Mouse (Mus musculus) kidney, embryonic 15.5 days (tissue): ENCODE measurements around the gene Pnmal2. TPM values are rescaled to one million over a fixed set of nuclear protein-coding genes. Genes with fewer than 3 reads are reported as not detected.

Source experiments
- ATAC-seq: fragments of 200-750 bp; cut with Nextera tagmentation; replicated peaks from 2 replicates; pipeline ENCODE4 v1.8.0; 2017; ENCODE audit warnings: moderate TSS enrichment; ENCODE audit not compliant: low FRiP score
- H3K27ac ChIP-seq: fragments of 300-500 bp; sonication (generic); 2 replicates; pipeline ENCODE4 v1.5.1; 2015; ENCODE audit warnings: mild to moderate bottlenecking, inconsistent platforms
- H3K27me3 ChIP-seq: fragments of 300-500 bp; sonication (generic); 2 replicates; pipeline ENCODE4 v1.6.1; 2015; ENCODE audit warnings: inconsistent platforms
- H3K36me3 ChIP-seq: fragments of 300-500 bp; sonication (generic); 2 replicates; pipeline ENCODE4 v1.6.1; 2015; ENCODE audit warnings: inconsistent platforms
- H3K4me1 ChIP-seq: fragments of 300-500 bp; sonication (generic); 2 replicates; pipeline ENCODE4 v1.6.1; 2015; ENCODE audit warnings: inconsistent platforms
- H3K4me2 ChIP-seq: fragments of 300-500 bp; sonication (generic); 2 replicates; pipeline ENCODE4 v1.6.1; 2015; ENCODE audit warnings: moderate library complexity, mild to moderate bottlenecking, inconsistent platforms
- H3K4me3 ChIP-seq: fragments of 300-500 bp; sonication (generic); replicated peaks from 2 replicates; pipeline ENCODE4 v1.5.1; 2015; ENCODE audit warnings: mild to moderate bottlenecking, inconsistent platforms
- H3K9ac ChIP-seq: fragments of 300-500 bp; sonication (generic); 2 replicates; pipeline ENCODE4 v1.6.1; 2015; ENCODE audit warnings: mild to moderate bottlenecking, inconsistent platforms
- H3K9me3 ChIP-seq: fragments of 300-500 bp; sonication (generic); replicated peaks from 2 replicates; pipeline ENCODE4 v1.6.1; 2016; ENCODE audit warnings: inconsistent platforms
- WGBS: fragments of 180-500 bp; shearing (Covaris S2); methylation state at CpG from one replicate; pipeline ENCODE4 v1.1.7; 2015; ENCODE audit warnings: mixed read lengths; 5-methylcytosine and 5-hydroxymethylcytosine counted together
- polyA plus RNA-seq: library from polyadenylated mRNA; unstranded; fragments of >200 nt; fragmentation: Nextera tagmentation; extraction: Ambion mirVana; gene quantifications from 2 replicates; pipeline ENCODE4 v1.2.1, GENCODE M21; 2015

The Pnmal2 gene
- polyA plus RNA-seq, 1 experiment from 2014 or later, result 9.2 TPM

DNA sequence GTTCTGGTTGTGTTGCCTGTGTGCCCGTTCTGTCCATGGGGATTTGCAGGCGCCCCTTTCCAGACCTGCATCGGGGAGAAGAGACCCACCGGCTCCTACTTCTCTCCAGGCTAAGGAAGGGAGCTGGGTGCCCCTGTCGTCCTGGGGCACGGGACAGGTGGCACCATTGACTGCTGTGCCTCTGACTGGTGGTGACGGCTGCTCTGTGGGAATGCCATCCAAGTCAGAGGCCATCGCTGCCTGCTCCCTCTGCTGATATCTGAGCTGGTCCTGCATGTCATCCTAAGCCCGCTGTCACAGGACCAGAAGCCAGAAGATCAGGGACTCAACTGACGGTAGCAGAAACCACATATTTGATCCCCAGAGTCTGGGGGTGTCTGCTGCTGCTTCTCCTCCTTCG lies 35.6 kb upstream of the Pnmal2 start:
- WGBS, result 54% methylated on average over 11 of the region's 11 CpGs
- Histone ChIP-seq H3K9me3 (no peaks in the 10 kb centered on the region), H3K4me1 (peaks cover 63% of the 10 kb centered on the region), H3K4me2 (no peak overlapping the region), H3K4me3 (no peak overlapping the region), H3K36me3 (no peaks in the 10 kb centered on the region; the same call in 1 of the 2 replicates), H3K9ac (0 out of 2 replicates have a peak overlapping the region, but pooled peaks have one; percentile 2), H3K27me3 (no peaks in the 10 kb centered on the region; the same call in 1 of the 2 replicates), H3K27ac (no peak overlapping the region)
- no peak for ATAC-seq

GRCm38 (mm10) chr7:16909909-16910308 lies 34.6 kb upstream of the Pnmal2 start:
- Histone ChIP-seq H3K9me3 (no peaks in the 10 kb centered on the region), H3K4me3 (no peak overlapping the region), H3K4me1 (peaks cover 55% of the 10 kb centered on the region), H3K27me3 (no peaks in the 10 kb centered on the region; the same call in 1 of the 2 replicates), H3K36me3 (peaks cover 8% of the 10 kb centered on the region), H3K4me2 (no peak overlapping the region), H3K27ac (no peak overlapping the region), H3K9ac (no peak overlapping the region)
- ATAC-seq, result no peak
- 23% methylated on average over 10 of the region's 10 CpGs for WGBS

- H3K4me2 ChIP-seq, result no peak overlapping the region
- H3K9me3 ChIP-seq, result no peaks in the 10 kb centered on the region
- H3K4me3 ChIP-seq, result no peak overlapping the region
- no peak overlapping the region for H3K9ac ChIP-seq
- WGBS, result 90% methylated on average over 3 of the region's 3 CpGs
- H3K27me3 ChIP-seq, result no peaks in the 10 kb centered on the region; the same call in 1 of the 2 replicates
- ATAC-seq, result no peak
- H3K36me3 ChIP-seq, result peaks cover 28% of the 10 kb centered on the region
- H3K27ac ChIP-seq, result no peak overlapping the region
- H3K4me1 ChIP-seq, result peaks cover 35% of the 10 kb centered on the region
Observed at GRCm38 (mm10) chr7:16911904-16912303, 32.6 kb upstream of the Pnmal2 start.

- peaks cover 31% of the 10 kb centered on the region for H3K4me1 ChIP-seq
- no peaks in the 10 kb centered on the region for H3K9me3 ChIP-seq
- no peak for ATAC-seq
- H3K36me3 ChIP-seq, result peaks cover 33% of the 10 kb centered on the region
- no peak overlapping the region for H3K4me2 ChIP-seq
- H3K27me3 ChIP-seq, result no peaks in the 10 kb centered on the region; the same call in 1 of the 2 replicates
- no peak overlapping the region for H3K27ac ChIP-seq
- H3K9ac ChIP-seq, result no peak overlapping the region
- H3K4me3 ChIP-seq, result no peak overlapping the region
- 64% methylated on average over 6 of the region's 6 CpGs for WGBS
Observed at GRCm38 (mm10) chr7:16912360-16912759, 32.1 kb upstream of the Pnmal2 start.

DNA sequence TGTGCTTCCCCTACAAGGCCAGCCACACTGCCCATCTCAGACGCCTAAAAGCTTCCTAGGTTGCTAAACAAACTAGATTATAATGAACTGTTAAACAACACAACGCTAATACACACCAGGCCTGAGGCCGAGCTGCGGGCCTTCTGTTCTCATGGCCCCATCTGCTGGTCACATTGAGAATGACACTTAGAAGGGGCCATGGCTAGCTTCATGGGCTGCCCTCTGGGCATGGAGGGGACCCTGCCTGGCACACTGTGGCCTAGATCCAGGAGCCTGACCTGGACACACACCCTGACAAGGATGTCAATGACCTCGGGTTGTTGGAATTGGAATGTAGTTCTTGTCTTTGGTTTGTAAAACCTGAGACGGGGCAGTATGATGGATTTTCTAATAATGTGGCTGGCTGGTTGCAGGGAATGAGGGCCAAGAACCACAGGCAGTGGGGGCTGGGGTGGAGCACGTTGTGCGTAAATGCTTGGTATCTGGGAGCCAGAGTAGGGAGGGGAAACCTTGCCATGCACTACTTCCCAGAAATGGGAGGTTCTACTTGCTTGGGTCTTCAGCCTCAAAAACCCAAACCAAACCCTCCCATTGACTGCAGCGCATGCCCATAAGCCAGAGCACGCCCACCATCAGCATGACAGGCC lies 30.6 kb upstream of the Pnmal2 start:
- Histone ChIP-seq H3K4me2 (no peak overlapping the region), H3K27ac (no peak overlapping the region), H3K36me3 (peaks cover 48% of the 10 kb centered on the region), H3K9ac (no peak overlapping the region), H3K4me1 (peaks cover 31% of the 10 kb centered on the region), H3K27me3 (no peaks in the 10 kb centered on the region), H3K9me3 (no peaks in the 10 kb centered on the region), H3K4me3 (no peak overlapping the region)
- peak; percentile 44 for ATAC-seq
- whole genome bisulfite sequencing, result 29% methylated on average over 10 of the region's 10 CpGs

- Histone ChIP-seq H3K9me3 (no peaks in the 10 kb centered on the region), H3K9ac (no peak overlapping the region), H3K27me3 (no peaks in the 10 kb centered on the region), H3K4me1 (peaks cover 31% of the 10 kb centered on the region), H3K36me3 (peaks cover 56% of the 10 kb centered on the region), H3K27ac (no peak overlapping the region), H3K4me2 (no peak overlapping the region), H3K4me3 (no peak overlapping the region)
- 81% methylated on average over 18 of the region's 18 CpGs for WGBS
- ATAC-seq, result no peak
Observed at GRCm38 (mm10) chr7:16914453-16915343, 29.8 kb upstream of the Pnmal2 start.

GRCm38 (mm10) chr7:16915461-16916340 lies 28.8 kb upstream of the Pnmal2 start:
- no peak overlapping the region for H3K4me2 ChIP-seq
- H3K27me3 ChIP-seq, result no peaks in the 10 kb centered on the region
- H3K27ac ChIP-seq, result no peak overlapping the region
- no peak for ATAC-seq
- no peak overlapping the region for H3K9ac ChIP-seq
- no peak overlapping the region for H3K4me3 ChIP-seq
- peaks cover 35% of the 10 kb centered on the region for H3K4me1 ChIP-seq
- 92% methylated on average over 31 of the region's 32 CpGs for WGBS
- H3K36me3 ChIP-seq, result peaks cover 63% of the 10 kb centered on the region
- H3K9me3 ChIP-seq, result no peaks in the 10 kb centered on the region

GRCm38 (mm10) chr7:16916342-16917265 lies 27.9 kb upstream of the Pnmal2 start:
- WGBS, result 83% methylated on average over 30 of the region's 30 CpGs
- Histone ChIP-seq H3K4me1 (peaks cover 44% of the 10 kb centered on the region), H3K4me2 (no peak overlapping the region), H3K27me3 (no peaks in the 10 kb centered on the region), H3K9me3 (no peaks in the 10 kb centered on the region), H3K36me3 (peaks cover 67% of the 10 kb centered on the region), H3K9ac (no peak overlapping the region), H3K4me3 (no peak overlapping the region), H3K27ac (no peak overlapping the region)
- ATAC-seq, result no peak

DNA sequence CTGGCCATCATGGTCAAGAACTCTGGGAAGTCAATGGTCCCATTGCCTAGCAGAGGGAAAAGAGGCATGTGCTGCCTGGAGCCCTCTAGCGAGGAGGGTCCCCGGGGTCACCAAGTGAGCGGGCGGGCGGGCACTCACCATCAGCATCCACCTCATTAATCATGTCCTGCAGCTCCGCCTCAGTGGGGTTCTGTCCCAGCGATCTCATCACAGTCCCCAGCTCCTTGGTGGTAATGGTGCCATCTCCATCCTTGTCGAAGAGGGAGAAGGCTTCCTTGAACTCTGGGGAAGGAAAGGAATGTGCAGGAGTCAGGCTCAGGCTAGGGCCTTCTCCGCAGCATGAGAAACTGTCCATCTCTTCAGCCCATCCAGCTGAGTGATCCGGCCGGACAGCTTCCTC lies 27.0 kb upstream of the Pnmal2 start:
- Histone ChIP-seq H3K36me3 (peaks cover 67% of the 10 kb centered on the region), H3K4me3 (no peak overlapping the region), H3K9ac (no peak overlapping the region), H3K9me3 (no peaks in the 10 kb centered on the region), H3K27me3 (no peaks in the 10 kb centered on the region), H3K27ac (no peak overlapping the region), H3K4me2 (no peak overlapping the region), H3K4me1 (peaks cover 53% of the 10 kb centered on the region)
- ATAC-seq, result no peak
- WGBS, result 58% methylated on average over 11 of the region's 11 CpGs

- H3K27ac ChIP-seq, result no peak overlapping the region
- no peaks in the 10 kb centered on the region for H3K27me3 ChIP-seq
- H3K9me3 ChIP-seq, result no peaks in the 10 kb centered on the region
- peaks cover 59% of the 10 kb centered on the region for H3K4me1 ChIP-seq
- H3K4me3 ChIP-seq, result no peak overlapping the region
- no peak for ATAC-seq
- no peak overlapping the region for H3K9ac ChIP-seq
- peaks cover 67% of the 10 kb centered on the region for H3K36me3 ChIP-seq
- WGBS, result 79% methylated on average over 9 of the region's 9 CpGs
- no peak overlapping the region for H3K4me2 ChIP-seq
Observed at GRCm38 (mm10) chr7:16918014-16918413, 26.5 kb upstream of the Pnmal2 start.

GRCm38 (mm10) chr7:16918670-16919069 lies 25.8 kb upstream of the Pnmal2 start:
- H3K4me3 ChIP-seq, result no peak overlapping the region

More at GRCm38 (mm10) chr7:16918670-16919069, 25.8 kb upstream of the Pnmal2 start:
- Histone ChIP-seq H3K4me1 (peaks cover 57% of the 10 kb centered on the region), H3K9me3 (no peaks in the 10 kb centered on the region), H3K9ac (no peak overlapping the region), H3K36me3 (peaks cover 67% of the 10 kb centered on the region), H3K27ac (no peak overlapping the region), H3K27me3 (no peaks in the 10 kb centered on the region), H3K4me2 (no peak overlapping the region)
- 78% methylated on average over 3 of the region's 3 CpGs for WGBS
- ATAC-seq, result no peak
